Mouse (Mus musculus) lung, adult 10 weeks (tissue): ENCODE data around the gene Ggps1. TPM values are rescaled to one million over a fixed set of nuclear protein-coding genes. Genes with fewer than 3 reads are reported as not detected.

Experiments used
- polyA plus RNA-seq: library from polyadenylated mRNA; stranded (reverse); fragments of 350-450 nt; fragmentation: Illumina TruSeq; extraction: RNeasy Lipid Tissue Mini Kit (QIAGEN cat#74804); gene quantifications from one replicate; pipeline ENCODE4 v1.2.3, GENCODE M21; 2014; ENCODE audit warnings: low read depth, low replicate concordance; ENCODE audit not compliant: insufficient read depth

Gene Ggps1
- polyA plus RNA-seq: 21.6 TPM

DNA sequence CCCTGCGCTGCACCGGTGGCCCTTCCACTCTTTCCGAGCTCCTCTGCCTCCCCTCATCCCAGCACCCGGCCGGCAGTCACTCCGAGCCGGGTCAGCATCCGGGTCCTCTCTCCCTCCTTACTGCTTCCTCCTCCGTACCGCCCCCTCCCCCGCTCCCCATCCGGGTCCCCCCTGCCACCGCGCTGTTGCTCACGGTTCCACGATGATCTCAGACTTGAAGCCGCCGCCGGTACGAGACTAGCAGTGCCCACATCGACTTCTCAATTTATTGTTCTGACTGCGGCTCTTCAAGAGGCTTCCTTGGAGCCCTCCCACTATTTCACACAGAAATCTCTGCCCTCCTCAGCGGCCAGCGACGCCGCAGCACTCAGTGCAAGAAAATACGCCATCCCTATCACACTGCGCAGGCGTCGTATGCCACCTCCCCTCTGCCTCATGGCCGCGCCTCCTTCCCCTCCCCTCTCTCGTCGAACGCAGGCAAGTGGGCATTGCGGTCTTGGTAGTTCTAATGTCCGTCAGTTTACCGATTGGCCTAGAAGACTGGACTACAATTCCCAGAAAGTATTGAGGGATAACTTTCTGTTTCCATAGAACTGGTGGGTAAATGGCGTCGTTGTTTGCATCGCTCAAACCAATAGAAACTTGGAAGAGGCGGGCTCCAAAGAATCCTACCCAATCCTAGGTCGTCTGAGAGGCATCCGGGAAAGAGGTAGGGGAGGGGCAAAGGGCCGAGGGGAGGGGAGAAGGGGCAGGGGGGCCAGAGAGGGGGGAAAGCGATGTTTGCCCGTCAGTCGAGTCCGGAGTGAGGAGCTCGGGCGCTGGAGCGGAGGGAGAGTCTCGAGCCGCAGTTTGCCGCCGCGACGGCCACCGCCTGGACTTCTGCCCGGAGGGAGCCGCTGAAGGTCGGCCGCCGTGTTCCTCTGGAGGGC, at the start of gene Ggps1, which contains the start of gene Arid4b:
Gene Ggps1 (minus strand): TSS at position 476 of the 929 bp plus-strand sequence.
Gene Arid4b (plus strand): TSS at position 220 of the 929 bp plus-strand sequence.

DNA sequence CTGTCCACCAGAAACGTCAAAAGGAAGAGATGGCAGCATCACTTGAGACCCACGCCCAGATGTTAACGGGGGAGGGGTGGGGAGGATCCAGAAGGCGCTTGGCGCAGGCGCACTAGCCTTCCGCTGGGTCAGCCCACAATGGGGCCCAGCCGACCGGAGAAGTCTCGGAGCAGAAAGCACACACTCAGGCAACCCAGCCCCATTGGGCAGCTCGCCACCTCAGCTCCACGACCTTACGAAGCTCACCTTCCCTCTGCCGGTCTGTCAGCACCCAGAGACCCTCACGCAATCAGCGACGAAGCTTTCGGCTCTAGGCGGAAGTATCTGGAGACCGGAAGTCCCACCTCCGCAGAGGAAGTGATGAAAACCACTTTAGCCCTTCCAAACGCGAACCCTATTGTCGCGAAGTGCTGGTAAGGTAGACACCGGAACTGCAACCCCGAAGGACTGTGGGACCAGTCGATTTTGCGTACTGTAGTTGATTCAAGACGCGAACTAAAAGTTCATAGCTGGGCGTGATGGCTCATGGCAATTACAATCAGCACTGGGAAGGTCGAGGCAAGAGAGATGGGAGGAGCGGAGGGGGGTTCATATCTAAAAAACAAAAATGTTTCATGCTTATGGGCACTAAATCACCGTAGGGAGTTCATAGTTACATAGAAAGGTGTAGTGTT, 23.9 kb downstream of the Ggps1 start, which contains the start of gene Tbce:
Gene Tbce (minus strand): TSS at position 347 of the 674 bp plus-strand sequence.

Other genes starting within 250 kb of the Ggps1 start
- gene B3galnt2, start 109.0 kb downstream of the Ggps1 start, polyA plus RNA-seq: 15.4 TPM
- gene Tbce, start 23.9 kb downstream of the Ggps1 start, polyA plus RNA-seq: 24.7 TPM
- 8.7 TPM for gene Arid4b, start 256 bp downstream of the Ggps1 start, polyA plus RNA-seq